Mouse (Mus musculus) bone marrow macrophage, adult 2 months (primary cell): ENCODE measurements around the gene Zc3h12c.

ENCODE experiments used
- CTCF ChIP-seq: IDR thresholded peaks from 2 replicates; pipeline ENCODE4 v1.5.1; 2012; ENCODE audit warnings: low read depth, mild to moderate bottlenecking, low read length, moderate library complexity
- POLR2A ChIP-seq: IDR thresholded peaks from 2 replicates; pipeline ENCODE4 v1.6.1; 2012; ENCODE audit warnings: mild to moderate bottlenecking, low read depth, low read length, borderline replicate concordance

GRCm38 (mm10) chr9:52077692-52078091 is 90.7 kb downstream of the Zc3h12c start:
- TF ChIP-seq CTCF (no peak), POLR2A (no peak)
